Mouse (Mus musculus) bone marrow macrophage, adult 2 months (primary cell): ENCODE results near the gene Nckap5l. TPM values are rescaled to one million over a fixed set of nuclear protein-coding genes. Genes with fewer than 3 reads are reported as not detected.
A peak's percentile ranks its signal among the peaks of the same experiment; 100 is the strongest.
"Not testable (repeated sequence)": the region's sequence is repeated elsewhere in the genome, so short reads cannot be mapped to it uniquely, and the experiment has no call there.

ENCODE experiments used
- H3K27ac ChIP-seq: 2 replicates; pipeline ENCODE4 v1.5.1; 2012; ENCODE audit warnings: low read depth, low read length; ENCODE audit not compliant: insufficient read depth
- H3K4me1 ChIP-seq: 2 replicates; pipeline ENCODE4 v1.6.1; 2012; ENCODE audit warnings: low read length; ENCODE audit not compliant: control insufficient read depth, insufficient read depth
- H3K4me3 ChIP-seq: 2 replicates; pipeline ENCODE4 v1.5.1; 2012; ENCODE audit warnings: mild to moderate bottlenecking, low read length, moderate library complexity; ENCODE audit not compliant: insufficient read depth
- CTCF ChIP-seq: IDR thresholded peaks from 2 replicates; pipeline ENCODE4 v1.5.1; 2012; ENCODE audit warnings: low read depth, mild to moderate bottlenecking, low read length, moderate library complexity
- POLR2A ChIP-seq: IDR thresholded peaks from 2 replicates; pipeline ENCODE4 v1.6.1; 2012; ENCODE audit warnings: mild to moderate bottlenecking, low read depth, low read length, borderline replicate concordance
- polyA plus RNA-seq: library from polyadenylated mRNA; stranded (reverse); fragments of >200 nt; gene quantifications from 2 replicates; pipeline ENCODE4 v1.2.4, GENCODE M21; 2012; ENCODE audit not compliant: missing spikeins, insufficient read depth, insufficient read length

The Nckap5l gene
- polyA plus RNA-seq, 1 experiment = 4.0 TPM

GRCm38 (mm10) chr15:99387976-99388375, 69.6 kb downstream of the Nckap5l start:
- TF ChIP-seq CTCF = no peak
- TF ChIP-seq POLR2A = no peak
- Histone ChIP-seq H3K27ac (peak overlapping the region; percentile 30), H3K4me3 (no peak overlapping the region), H3K4me1 (peaks cover 22% of the 10 kb centered on the region)

- no peak overlapping the region for H3K4me3 ChIP-seq
- H3K4me1 ChIP-seq = peaks cover 24% of the 10 kb centered on the region
- TF ChIP-seq POLR2A = no peak
- no peak for TF ChIP-seq CTCF
- no peak overlapping the region for H3K27ac ChIP-seq
Measured at GRCm38 (mm10) chr15:99386796-99387195, 70.8 kb downstream of the Nckap5l start.

- H3K4me3 ChIP-seq, H3K27ac ChIP-seq: not testable (repeated sequence)
- H3K4me1 ChIP-seq = peaks cover 29% of the 10 kb centered on the region
Measured at GRCm38 (mm10) chr15:99386110-99386509, 71.4 kb downstream of the Nckap5l start.

GRCm38 (mm10) chr15:99384071-99384470, 73.5 kb downstream of the Nckap5l start:
- TF ChIP-seq POLR2A (no peak), CTCF (no peak)
- Histone ChIP-seq H3K4me3 (no peak overlapping the region), H3K4me1 (peaks cover 29% of the 10 kb centered on the region), H3K27ac (no peak overlapping the region)

GRCm38 (mm10) chr15:99382893-99383292, 74.7 kb downstream of the Nckap5l start:
- no peak overlapping the region for H3K4me3 ChIP-seq
- TF ChIP-seq CTCF (no peak), POLR2A (no peak)
- H3K27ac ChIP-seq = no peak overlapping the region
- H3K4me1 ChIP-seq = peaks cover 28% of the 10 kb centered on the region

GRCm38 (mm10) chr15:99376240-99376639, 81.3 kb downstream of the Nckap5l start:
- no peak for TF ChIP-seq CTCF
- TF ChIP-seq POLR2A = no peak
- H3K27ac ChIP-seq = no peak overlapping the region
- H3K4me1 ChIP-seq = peaks cover 10% of the 10 kb centered on the region
- no peak overlapping the region for H3K4me3 ChIP-seq

- no peak overlapping the region for H3K27ac ChIP-seq
Measured at GRCm38 (mm10) chr15:99375581-99375980, 82.0 kb downstream of the Nckap5l start.

GRCm38 (mm10) chr15:99375036-99375435, 82.5 kb downstream of the Nckap5l start:
- Histone ChIP-seq H3K27ac (no peak overlapping the region), H3K4me1 (peaks cover 9% of the 10 kb centered on the region), H3K4me3 (no peak overlapping the region)
- no peak for TF ChIP-seq POLR2A
- no peak for TF ChIP-seq CTCF

More at GRCm38 (mm10) chr15:99375581-99375980, 82.0 kb downstream of the Nckap5l start:
- TF ChIP-seq POLR2A = no peak
- no peak for TF ChIP-seq CTCF
- no peak overlapping the region for H3K4me3 ChIP-seq
- H3K4me1 ChIP-seq = peaks cover 9% of the 10 kb centered on the region

GRCm38 (mm10) chr15:99372761-99373160, 84.8 kb downstream of the Nckap5l start:
- Histone ChIP-seq H3K27ac (no peak overlapping the region), H3K4me1 (peaks cover 17% of the 10 kb centered on the region), H3K4me3 (no peak overlapping the region)
- TF ChIP-seq CTCF = no peak
- TF ChIP-seq POLR2A = no peak

Other genes starting within 250 kb of the Nckap5l start
- gene Kcnh3, start 232.9 kb downstream of the Nckap5l start, polyA plus RNA-seq = not detected in 2 replicates
- 29.4 and 29.9 TPM in 2 replicates for gene Mcrs1, start 205.8 kb downstream of the Nckap5l start, polyA plus RNA-seq
- 11.0 and 16.2 TPM in 2 replicates for gene Prpf40b, start 162.7 kb downstream of the Nckap5l start, polyA plus RNA-seq
- not detected in 2 replicates for gene Fam186b, start 161.9 kb downstream of the Nckap5l start, polyA plus RNA-seq
- 18.9 and 23.2 TPM in 2 replicates for gene Fmnl3, start 87.3 kb downstream of the Nckap5l start, polyA plus RNA-seq
- gene Tmbim6, start 64.9 kb downstream of the Nckap5l start, polyA plus RNA-seq = 647 and 669 TPM in 2 replicates
- 5.2 and 6.7 TPM in 2 replicates for gene Bcdin3d, start 17.0 kb upstream of the Nckap5l start, polyA plus RNA-seq
- 0.05 TPM in 1 of 2 replicates, not detected in the other for gene Faim2, start 70.4 kb upstream of the Nckap5l start, polyA plus RNA-seq
- gene Aqp2, start 121.3 kb upstream of the Nckap5l start, polyA plus RNA-seq = not detected in 2 replicates
- gene Aqp5, start 133.0 kb upstream of the Nckap5l start, polyA plus RNA-seq = not detected in 2 replicates
- gene Aqp6, start 143.7 kb upstream of the Nckap5l start, polyA plus RNA-seq = not detected in 2 replicates
- gene Racgap1, start 193.9 kb upstream of the Nckap5l start, polyA plus RNA-seq = 55.8 and 56.8 TPM in 2 replicates
- gene Asic1, start 212.6 kb upstream of the Nckap5l start, polyA plus RNA-seq = not detected in 2 replicates
- gene Smarcd1, start 244.4 kb upstream of the Nckap5l start, polyA plus RNA-seq = 17.7 and 19.4 TPM in 2 replicates
- gene Gm17349, start 247.7 kb upstream of the Nckap5l start, polyA plus RNA-seq = not detected in 2 replicates